Mouse (Mus musculus): Measurements from ENCODE around the gene Notch1.

- TF ChIP-seq ZNF384 (IDR thresholded peaks at IDR 0.05; ENCODE audit: low read depth, low read length) (no peak), E2F4 (IDR thresholded peaks at IDR 0.05; ENCODE audit: borderline replicate concordance, low read depth, low read length) (no peak), KAT2A (conservative IDR thresholded peaks at IDR 0.05; ENCODE audit: low read depth, low read length) (no peak), ZC3H11A (IDR thresholded peaks at IDR 0.05; ENCODE audit: low read depth, low read length) (no peak), SMC3 (IDR thresholded peaks at IDR 0.05; ENCODE audit: low read depth, low read length) (no peak), BHLHE40 (IDR thresholded peaks at IDR 0.05; ENCODE audit: borderline replicate concordance, low read depth, low read length) (no peak), CTCF (IDR thresholded peaks at IDR 0.05 in 2 of 3, conservative IDR thresholded peaks at IDR 0.05 in 1 of 3; ENCODE audit: control insufficient read depth in 1 of 3, insufficient read depth in 1 of 3, low read depth in 2 of 3, low read length in 3 of 3, poor library complexity in 1 of 3, severe bottlenecking in 1 of 3) (no peak), POLR2A (IDR thresholded peaks at IDR 0.05; ENCODE audit: control insufficient read depth in 1 of 2, insufficient read depth in 1 of 2, low read depth in 1 of 2, low read length in 2 of 2, poor library complexity in 1 of 2) (no peak), EP300 (IDR thresholded peaks at IDR 0.05; ENCODE audit: low read depth in 1 of 2, low read length in 2 of 2) (no peak), MAZ (IDR thresholded peaks at IDR 0.05; ENCODE audit: low read depth, low read length) (no peak), MAFK (IDR thresholded peaks at IDR 0.05; ENCODE audit: borderline replicate concordance, low read depth, low read length) (no peak), UBTF (IDR thresholded peaks at IDR 0.05; ENCODE audit: borderline replicate concordance, insufficient read depth, low read depth, low read length) (no peak)
Measured at GRCm38 (mm10) chr2:26480911-26481310, 35.6 kb downstream of the Notch1 start.

All from MEL (cell line).